Mouse (Mus musculus) lung, postnatal 0 days (tissue): Measurements from ENCODE around the gene Chchd6.

ENCODE experiments used
- CTCF ChIP-seq: IDR thresholded peaks from 2 replicates; pipeline ENCODE4 v1.5.1; 2016; ENCODE audit warnings: antibody characterized with exemption, mild to moderate bottlenecking
- EP300 ChIP-seq: IDR thresholded peaks from 2 replicates; pipeline ENCODE4 v1.6.1; 2016; ENCODE audit warnings: antibody characterized with exemption, mild to moderate bottlenecking, control low read depth

- TF ChIP-seq CTCF (peak; percentile 17; the same call in 1 of the 2 replicates), EP300 (no peak)
Measured at GRCm38 (mm10) chr6:89361418-89362280, 233.8 kb downstream of the Chchd6 start.
